Mouse (Mus musculus) kidney, postnatal 0 days (tissue): Measurements from ENCODE around the gene Zfp276. TPM values are rescaled to one million over a fixed set of nuclear protein-coding genes. Genes with fewer than 3 reads are reported as not detected.
"Not testable (repeated sequence)": the region's sequence is repeated elsewhere in the genome, so short reads cannot be mapped to it uniquely, and the experiment has no call there.

Experiments
- ATAC-seq: fragments of 200-750 bp; cut with Nextera tagmentation; replicated peaks from 2 replicates; pipeline ENCODE4 v1.8.0; 2017; ENCODE audit warnings: low read depth, moderate number of reproducible peaks, moderate TSS enrichment, moderate library complexity; ENCODE audit not compliant: low FRiP score
- DNase-seq: peaks from one replicate; pipeline ENCODE4 v3.0.0-alpha.2; 2016; ENCODE audit warnings: low spot score
- H3K27ac ChIP-seq: fragments of 300-500 bp; sonication (generic); 2 replicates; pipeline ENCODE4 v1.5.1; 2014; ENCODE audit warnings: mild to moderate bottlenecking
- H3K27me3 ChIP-seq: fragments of 300-500 bp; sonication (generic); 2 replicates; pipeline ENCODE4 v1.6.1; 2014; ENCODE audit warnings: low read length, mixed read lengths; ENCODE audit not compliant: insufficient read depth
- H3K36me3 ChIP-seq: fragments of 300-500 bp; sonication (generic); 2 replicates; pipeline ENCODE4 v1.6.1; 2014; ENCODE audit warnings: low read length, mixed read lengths; ENCODE audit not compliant: insufficient read depth
- H3K4me1 ChIP-seq: fragments of 300-500 bp; sonication (generic); replicated peaks from 2 replicates; pipeline ENCODE4 v1.6.1; 2014; ENCODE audit warnings: antibody characterized with exemption, low read length, mixed read lengths; ENCODE audit not compliant: insufficient read depth
- H3K4me2 ChIP-seq: fragments of 300-500 bp; sonication (generic); 2 replicates; pipeline ENCODE4 v1.6.1; 2014; ENCODE audit warnings: mild to moderate bottlenecking, low read length, moderate library complexity, mixed read lengths
- H3K4me3 ChIP-seq: fragments of 300-500 bp; sonication (generic); replicated peaks from 2 replicates; pipeline ENCODE4 v1.5.1; 2014; ENCODE audit warnings: low read depth, low read length
- H3K9ac ChIP-seq: fragments of 300-500 bp; sonication (generic); 2 replicates; pipeline ENCODE4 v1.6.1; 2014; ENCODE audit warnings: low read depth, low read length
- H3K9me3 ChIP-seq: fragments of 300-500 bp; sonication (generic); replicated peaks from 2 replicates; pipeline ENCODE4 v1.6.1; 2016; ENCODE audit warnings: low read length, inconsistent platforms, mixed read lengths
- CTCF ChIP-seq: IDR thresholded peaks from 2 replicates; pipeline ENCODE4 v1.5.1; 2016; ENCODE audit warnings: antibody characterized with exemption, low read depth, mild to moderate bottlenecking, moderate library complexity
- WGBS: fragments of 180-500 bp; shearing (Covaris S2); extraction: QIAGEN DNeasy Blood & Tissue Kit; methylation state at CpG from one replicate; pipeline ENCODE4 v1.1.7; 2014; 5-methylcytosine and 5-hydroxymethylcytosine counted together
- polyA plus RNA-seq: library from polyadenylated mRNA; unstranded; fragments of >200 nt; fragmentation: Nextera tagmentation; extraction: Ambion mirVana; gene quantifications from 2 replicates; pipeline ENCODE4 v1.2.1, GENCODE M21; 2015

Gene Zfp276
- polyA plus RNA-seq, 1 experiment from 2014 or later = 13.1 TPM

- Histone ChIP-seq H3K4me1 (peaks cover 17% of the 10 kb centered on the region), H3K4me2 (peak overlapping the region; percentile 83), H3K27ac (peak overlapping the region; percentile 65), H3K9ac (peak overlapping the region; percentile 83), H3K36me3 (peaks cover 34% of the 10 kb centered on the region), H3K27me3 (no peaks in the 10 kb centered on the region), H3K9me3 (no peaks in the 10 kb centered on the region), H3K4me3 (peak overlapping the region; percentile 86)
- TF ChIP-seq CTCF = no peak
- no peak for DNase-seq
- WGBS = under 1% methylated on average over 37 of the region's 40 CpGs
- peak; percentile 15; the same call in 1 of the 2 replicates for ATAC-seq
Observed at GRCm38 (mm10) chr8:123253451-123254098, 420 bp upstream of the Zfp276 start.

- H3K36me3 ChIP-seq = peaks cover 31% of the 10 kb centered on the region
- no peaks in the 10 kb centered on the region for H3K27me3 ChIP-seq
- peak overlapping the region; percentile 83 for H3K9ac ChIP-seq
- TF ChIP-seq CTCF = peak; percentile 40; the same call in 1 of the 2 replicates
- H3K4me1 ChIP-seq = peaks cover 17% of the 10 kb centered on the region
- ATAC-seq = no peak
- no peaks in the 10 kb centered on the region for H3K9me3 ChIP-seq
- 62% methylated on average over 6 of the region's 6 CpGs for WGBS
- peak overlapping the region; percentile 86 for H3K4me3 ChIP-seq
- H3K27ac ChIP-seq = no peak overlapping the region
- no peak for DNase-seq
- H3K4me2 ChIP-seq = peak overlapping the region; percentile 83
Observed at GRCm38 (mm10) chr8:123255170-123255569, 1.2 kb downstream of the Zfp276 start.

DNA sequence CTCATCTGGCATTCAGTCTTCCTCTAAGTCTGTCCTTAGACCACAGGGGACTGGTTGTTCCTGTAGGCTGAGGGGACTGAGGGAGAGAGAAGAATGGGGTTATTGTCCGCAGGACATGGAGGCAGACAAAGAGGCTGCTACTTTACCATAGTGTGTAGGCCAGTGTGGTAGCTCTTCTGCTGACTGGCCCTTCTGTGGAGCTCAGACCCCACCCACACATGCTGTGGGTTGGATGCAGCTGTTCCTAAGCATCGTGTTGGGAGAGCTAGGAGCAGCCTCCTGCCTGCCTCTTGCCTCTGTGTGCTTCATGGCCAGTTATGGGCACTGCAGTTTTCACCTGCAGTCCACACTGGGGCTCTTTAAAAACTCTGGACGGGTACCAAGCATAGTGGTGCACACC is 3.1 kb downstream of the Zfp276 start:
- peaks cover 17% of the 10 kb centered on the region for H3K4me1 ChIP-seq
- no peak overlapping the region for H3K9ac ChIP-seq
- no peaks in the 10 kb centered on the region for H3K27me3 ChIP-seq
- TF ChIP-seq CTCF = no peak
- no peak overlapping the region for H3K27ac ChIP-seq
- H3K4me2 ChIP-seq = no peak overlapping the region
- ATAC-seq = no peak
- H3K9me3 ChIP-seq = no peaks in the 10 kb centered on the region
- H3K4me3 ChIP-seq = no peak overlapping the region
- 96% methylated on average over 3 of the region's 3 CpGs for WGBS
- DNase-seq = no peak
- peaks cover 29% of the 10 kb centered on the region for H3K36me3 ChIP-seq

DNA sequence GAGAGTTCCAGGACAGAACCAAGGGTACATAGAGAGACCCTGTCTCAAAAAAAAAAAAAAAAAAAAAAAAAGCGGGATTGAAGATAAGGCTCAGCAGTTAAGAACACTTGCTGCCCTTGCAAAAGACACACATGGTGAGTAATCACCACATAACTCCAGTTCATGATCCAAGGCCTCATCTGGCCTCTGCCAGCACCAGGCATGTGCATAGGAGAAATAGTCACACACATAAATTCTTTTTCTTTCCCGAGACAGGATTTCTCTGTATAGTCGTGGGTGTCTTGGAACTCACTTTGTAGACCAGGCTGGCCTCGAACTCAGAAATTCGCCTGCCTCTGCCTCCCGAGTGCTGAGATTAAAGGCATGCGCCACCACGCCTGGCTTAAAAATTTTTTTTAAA is 3.6 kb downstream of the Zfp276 start:
- not testable (repeated sequence) for H3K4me3 ChIP-seq, H3K4me2 ChIP-seq, H3K9ac ChIP-seq, H3K27ac ChIP-seq, H3K9me3 ChIP-seq, ATAC-seq, H3K27me3 ChIP-seq, DNase-seq
- Histone ChIP-seq H3K4me1 (peaks cover 15% of the 10 kb centered on the region), H3K36me3 (peaks cover 31% of the 10 kb centered on the region)
- 93% methylated on average over 8 of the region's 8 CpGs for WGBS

DNA sequence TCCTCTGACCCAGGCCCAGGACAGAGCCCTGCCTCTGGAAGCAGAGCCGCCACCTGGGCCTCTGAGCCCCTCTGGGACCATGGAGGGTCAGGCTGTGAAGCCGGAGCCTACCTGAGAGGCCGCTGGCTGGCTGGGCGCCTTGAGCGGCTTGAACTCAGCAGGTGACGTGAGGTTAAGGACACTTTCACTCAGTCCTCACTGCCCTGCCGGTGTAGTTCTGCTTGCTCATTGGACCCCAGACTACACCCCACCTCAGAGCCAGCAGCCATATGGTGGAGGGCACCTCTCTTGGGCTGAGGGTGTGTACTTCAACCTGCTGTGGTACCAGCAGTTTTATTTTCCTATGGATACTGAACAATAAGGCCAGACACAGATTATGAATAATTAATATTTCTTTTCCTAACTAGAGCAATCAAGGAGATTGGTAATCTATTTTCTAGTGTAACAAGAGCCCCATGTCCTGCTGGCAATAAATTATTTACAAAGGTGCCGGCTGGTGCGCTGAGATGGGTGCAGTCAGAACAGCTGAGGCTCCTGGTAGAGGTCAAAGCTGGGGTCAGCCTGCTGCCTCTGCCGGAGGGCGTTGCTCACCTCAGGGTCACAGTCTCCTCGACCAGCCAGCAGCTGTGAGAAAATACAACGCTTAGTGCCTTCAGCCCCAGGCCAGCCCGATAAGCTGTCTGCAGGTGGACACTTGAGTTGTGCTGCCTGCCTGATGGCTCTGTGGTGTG is 14.1 kb downstream of the Zfp276 start:
- ATAC-seq = peak; percentile 76
- peak; percentile 18 for DNase-seq
- H3K36me3 ChIP-seq = peaks cover 45% of the 10 kb centered on the region

GRCm38 (mm10) chr8:123271147-123271546 is 17.2 kb downstream of the Zfp276 start:
- ATAC-seq (no peak), DNase-seq (no peak)
- peak overlapping the region; percentile 11; the same call in 1 of the 2 replicates for H3K27ac ChIP-seq
- no peak for TF ChIP-seq CTCF
- H3K9me3 ChIP-seq = no peaks in the 10 kb centered on the region
- no peak overlapping the region for H3K4me3 ChIP-seq
- no peak overlapping the region for H3K4me2 ChIP-seq
- H3K36me3 ChIP-seq = peaks cover 20% of the 10 kb centered on the region
- H3K4me1 ChIP-seq = no peaks in the 10 kb centered on the region
- H3K27me3 ChIP-seq = no peaks in the 10 kb centered on the region
- H3K9ac ChIP-seq = no peak overlapping the region
- WGBS = 93% methylated on average over 10 of the region's 10 CpGs

More for the DNA sequence above, 14.1 kb downstream of the Zfp276 start:
- Histone ChIP-seq H3K9ac (no peak overlapping the region), H3K4me3 (no peak overlapping the region), H3K9me3 (no peaks in the 10 kb centered on the region), H3K27ac (peak overlapping the region; percentile 66), H3K4me1 (no peaks in the 10 kb centered on the region), H3K4me2 (no peak overlapping the region), H3K27me3 (no peaks in the 10 kb centered on the region)
- WGBS = 48% methylated on average over 14 of the region's 14 CpGs
- no peak for TF ChIP-seq CTCF
